Mouse (Mus musculus): ENCODE data around the gene Hjurp.

Gene Hjurp

GRCm38 (mm10) chr1:88280006-88280690 lies 2.7 kb upstream of the Hjurp start:
- no peak for DNase-seq (ENCODE audit: low spot score in 2 of 2)

- no peak for DNase-seq (ENCODE audit: low spot score in 2 of 2)
These were observed 1.9 kb upstream of the Hjurp start for GRCm38 (mm10) chr1:88279111-88280005.

GRCm38 (mm10) chr1:88277818-88278511 lies 532 bp upstream of the Hjurp start:
- peak in 1 of 2 experiments; percentile 15 for DNase-seq (ENCODE audit: low spot score in 2 of 2)

- DNase-seq (ENCODE audit: low spot score in 2 of 2), result peak in 1 of 2 experiments; percentile 42
These were observed 822 bp downstream of the Hjurp start for GRCm38 (mm10) chr1:88276524-88277097.

GRCm38 (mm10) chr1:88275698-88276523 lies 1.5 kb downstream of the Hjurp start:
- DNase-seq (ENCODE audit: low spot score in 2 of 2), result peak in 1 of 2 experiments; percentile 28

GRCm38 (mm10) chr1:88275078-88275680 lies 2.3 kb downstream of the Hjurp start:
- DNase-seq (ENCODE audit: low spot score in 2 of 2), result no peak

GRCm38 (mm10) chr1:88274371-88275077 lies 2.9 kb downstream of the Hjurp start:
- DNase-seq (ENCODE audit: low spot score in 2 of 2), result no peak

GRCm38 (mm10) chr1:88273832-88274231 lies 3.6 kb downstream of the Hjurp start:
- no peak for DNase-seq (ENCODE audit: low spot score in 2 of 2)

- DNase-seq (ENCODE audit: low spot score in 2 of 2), result no peak
These were observed 4.1 kb downstream of the Hjurp start for GRCm38 (mm10) chr1:88273326-88273725.

GRCm38 (mm10) chr1:88272851-88273250 lies 4.6 kb downstream of the Hjurp start:
- no peak for DNase-seq (ENCODE audit: low spot score in 2 of 2)

GRCm38 (mm10) chr1:88269539-88270309 lies 7.7 kb downstream of the Hjurp start:
- DNase-seq (ENCODE audit: low spot score in 2 of 2), result no peak

- no peak for DNase-seq (ENCODE audit: low spot score in 2 of 2)
These were observed 9.4 kb downstream of the Hjurp start for GRCm38 (mm10) chr1:88268070-88268469.

- no peak for DNase-seq (ENCODE audit: low spot score in 2 of 2)
These were observed 9.9 kb downstream of the Hjurp start for GRCm38 (mm10) chr1:88267489-88267888.

GRCm38 (mm10) chr1:88266123-88266522 lies 11.3 kb downstream of the Hjurp start:
- DNase-seq (ENCODE audit: low spot score in 2 of 2), result no peak

- DNase-seq (ENCODE audit: low spot score in 2 of 2), result no peak
These were observed 12.6 kb downstream of the Hjurp start for GRCm38 (mm10) chr1:88264869-88265240.

- DNase-seq (ENCODE audit: low spot score in 2 of 2), result no peak
These were observed 13.1 kb downstream of the Hjurp start for GRCm38 (mm10) chr1:88264237-88264868.

- DNase-seq (ENCODE audit: low spot score in 2 of 2), result no peak
These were observed 13.7 kb downstream of the Hjurp start for GRCm38 (mm10) chr1:88263778-88264177.

GRCm38 (mm10) chr1:88262961-88263360 lies 14.5 kb downstream of the Hjurp start:
- DNase-seq (ENCODE audit: low spot score in 2 of 2), result no peak

GRCm38 (mm10) chr1:88262255-88262654 lies 15.2 kb downstream of the Hjurp start:
- DNase-seq (ENCODE audit: low spot score in 2 of 2), result no peak
